Comparison of ENCODE assay signal across 12 mouse cellular contexts in genomic region chr12:102625118-102625517, GRCm38 (mm10).
"Had no signal": no experiment of that assay in that cellular context is flagged by ENCODE, and none has a peak within 500 bp of the region (broad histone marks: within the 10 kb centered on the region; RNA-seq: fewer than 3 reads in every experiment).

No protein-coding gene starts in this region.

- H3K27me3 ChIP-seq: limb, embryonic 15.5 days; liver, embryonic 15.5 days; midbrain, embryonic 12.5 days; neural tube, embryonic 13.5 days had no signal

- H3K4me3 ChIP-seq: left cerebral cortex, adult 2 months; limb, embryonic 15.5 days; liver, embryonic 15.5 days; midbrain, embryonic 12.5 days; neural tube, embryonic 13.5 days had no signal

- H3K9me3 ChIP-seq: limb, embryonic 15.5 days; liver, embryonic 15.5 days; midbrain, embryonic 12.5 days; neural tube, embryonic 13.5 days had no signal

- ATAC-seq: midbrain, embryonic 16.5 days had no signal

- H3K9ac ChIP-seq: limb, embryonic 15.5 days; liver, embryonic 15.5 days; lung, embryonic 14.5 days; midbrain, embryonic 12.5 days; neural tube, embryonic 13.5 days had no signal

- H3K27ac ChIP-seq: left cerebral cortex, adult 2 months; limb, embryonic 15.5 days; liver, embryonic 15.5 days; midbrain, embryonic 12.5 days; neural tube, embryonic 13.5 days had no signal

- H3K36me3 ChIP-seq: liver, embryonic 15.5 days; midbrain, embryonic 12.5 days had no signal

- DNase-seq: kidney, adult 18-20 months; kidney, postnatal 10 days; kidney, postnatal 4 days; right cerebral cortex, postnatal 14 days; thymus, postnatal 4 days had no signal

- H3K4me2 ChIP-seq: limb, embryonic 15.5 days; liver, embryonic 15.5 days; lung, embryonic 14.5 days; midbrain, embryonic 12.5 days; neural tube, embryonic 13.5 days had no signal
